Comparison of ENCODE assay signal across 20 mouse cellular contexts in genomic region chr4:86396672-86397288, GRCm38 (mm10).
DNase-seq lines count a peak whose midpoint lies in the region; ATAC-seq and TF ChIP-seq lines count a peak whose summit lies in the region.
"Had no signal": no experiment of that assay in that cellular context is flagged by ENCODE, and none has a peak within 500 bp of the region (broad histone marks: within the 10 kb centered on the region; RNA-seq: fewer than 3 reads in every experiment).

No protein-coding gene starts in this region.

- peak; percentile 29 to 53 for DNase-seq in adrenal gland, adult (ENCODE audit: inconsistent age in 2 of 2, low spot score in 1 of 2)
- no peak for DNase-seq in adrenal gland, postnatal 10 days
- peak; percentile 53 for DNase-seq in heart, embryonic 10.5 days (ENCODE audit: low spot score)
- no peak for DNase-seq in heart, adult 8-10 months (ENCODE audit: low spot score)
- DNase-seq in lung, postnatal 0 days (ENCODE audit: low spot score) = peak; percentile 40
- no peak for DNase-seq in lung, adult 2 months
- DNase-seq in embryo, embryonic 9.5 days (ENCODE audit: extremely low spot score) = no peak
- DNase-seq in gastrocnemius, adult 2 months = no peak
- DNase-seq: cerebellum, adult 11 months; cerebellum, postnatal 10 days; gastrocnemius, postnatal 14 days; thymus, postnatal 14 days had no signal

- H3K36me3 ChIP-seq in heart, embryonic 10.5 days = no peaks in the 10 kb centered on the region
- no peaks in the 10 kb centered on the region for H3K36me3 ChIP-seq in lung, postnatal 0 days (ENCODE audit: insufficient read depth, low read length)
- H3K36me3 ChIP-seq: heart, embryonic 13.5 days; liver, embryonic 12.5 days; lung, embryonic 15.5 days; midbrain, embryonic 10.5 days had no signal

- no peaks in the 10 kb centered on the region for H3K27me3 ChIP-seq in heart, embryonic 10.5 days (ENCODE audit: insufficient read depth, poor library complexity, severe bottlenecking)
- H3K27me3 ChIP-seq in lung, postnatal 0 days (replicated peaks; ENCODE audit: insufficient read depth, low read length) = no peaks in the 10 kb centered on the region
- H3K27me3 ChIP-seq: embryonic facial prominence, embryonic 13.5 days; heart, embryonic 13.5 days; liver, embryonic 12.5 days; lung, embryonic 15.5 days; Patski had no signal

- intact Hi-C loops in gastrocnemius, adult 2 months (cut with DNase I) = no loop called here

- H3K27ac ChIP-seq in heart, embryonic 10.5 days = no peak overlapping the region
- no peak overlapping the region for H3K27ac ChIP-seq in lung, postnatal 0 days (ENCODE audit: low read length)
- H3K27ac ChIP-seq in gastrocnemius, adult 2 months = no peak overlapping the region
- H3K27ac ChIP-seq: embryonic facial prominence, embryonic 13.5 days; liver, embryonic 12.5 days; lung, embryonic 15.5 days; macrophage; midbrain, embryonic 10.5 days had no signal

- no peaks in the 10 kb centered on the region for H3K9me3 ChIP-seq in heart, embryonic 10.5 days
- H3K9me3 ChIP-seq in lung, postnatal 0 days (ENCODE audit: low read length) = no peaks in the 10 kb centered on the region
- H3K9me3 ChIP-seq: embryonic facial prominence, embryonic 13.5 days; heart, embryonic 13.5 days; liver, embryonic 12.5 days; lung, embryonic 15.5 days; midbrain, embryonic 10.5 days had no signal

- no peak overlapping the region for H3K9ac ChIP-seq in lung, postnatal 0 days (replicated peaks; ENCODE audit: low read depth)
- H3K9ac ChIP-seq: embryonic facial prominence, embryonic 13.5 days; heart, embryonic 13.5 days; liver, embryonic 12.5 days; lung, embryonic 15.5 days had no signal

- 76% methylated on average over 7 of the region's 7 CpGs for WGBS in heart, embryonic 10.5 days
- WGBS in lung, postnatal 0 days = 55% methylated on average over 7 of the region's 7 CpGs
- 47% methylated on average over 7 of the region's 7 CpGs for WGBS in lung, adult 2 months

- TF ChIP-seq CTCF in lung, postnatal 0 days (IDR thresholded peaks at IDR 0.05) = no peak
- no peak for TF ChIP-seq CTCF in lung, adult 2 months (IDR thresholded peaks at IDR 0.05; ENCODE audit: insufficient read depth, low read length)
- no peak for TF ChIP-seq CTCF in gastrocnemius, adult 2 months (IDR thresholded peaks at IDR 0.05)

- peak; percentile 59 for ATAC-seq in lung, postnatal 0 days
- ATAC-seq: forebrain, embryonic 14.5 days; liver, embryonic 12.5 days; Patski had no signal

- peak; percentile 47 for TF ChIP-seq EP300 in lung, postnatal 0 days (IDR thresholded peaks at IDR 0.05)

- no peak overlapping the region for H3K4me2 ChIP-seq in lung, postnatal 0 days (replicated peaks; ENCODE audit: low read depth, low read length)
- H3K4me2 ChIP-seq: embryonic facial prominence, embryonic 13.5 days; heart, embryonic 13.5 days; liver, embryonic 12.5 days; lung, embryonic 15.5 days had no signal

- no peaks in the 10 kb centered on the region for H3K4me1 ChIP-seq in heart, embryonic 10.5 days
- H3K4me1 ChIP-seq in lung, postnatal 0 days (ENCODE audit: insufficient read depth, low read depth, low read length) = no peaks in the 10 kb centered on the region
- H3K4me1 ChIP-seq in lung, adult 2 months (ENCODE audit: control insufficient read depth, insufficient read depth, low read length) = no peaks in the 10 kb centered on the region
- H3K4me1 ChIP-seq: embryonic facial prominence, embryonic 13.5 days; liver, embryonic 12.5 days; lung, embryonic 15.5 days; midbrain, embryonic 10.5 days had no signal

- no peak for TF ChIP-seq POLR2A in lung, adult 2 months (IDR thresholded peaks at IDR 0.05; ENCODE audit: borderline replicate concordance, extremely low read depth, low read depth, low read length)

- H3K4me3 ChIP-seq in heart, embryonic 10.5 days = no peak overlapping the region
- no peak overlapping the region for H3K4me3 ChIP-seq in lung, postnatal 0 days (ENCODE audit: low read depth, low read length)
- no peak overlapping the region for H3K4me3 ChIP-seq in lung, adult 2 months (replicated peaks; ENCODE audit: extremely low read depth, low read depth, low read length)
- H3K4me3 ChIP-seq in gastrocnemius, adult 2 months = no peak overlapping the region
- H3K4me3 ChIP-seq: embryonic facial prominence, embryonic 13.5 days; heart, embryonic 13.5 days; liver, embryonic 12.5 days; lung, embryonic 15.5 days; midbrain, embryonic 10.5 days had no signal

Comparison
In these comparisons a context has a peak if more than half of its experiments do, and no peak if none do; other contexts are left out.
1. DNase-seq: peak in adrenal gland, adult (2 of 2), heart, embryonic 10.5 days (single experiment) and lung, postnatal 0 days (single experiment); none in adrenal gland, postnatal 10 days (single experiment), heart, adult 8-10 months (single experiment), lung, adult 2 months (single experiment), embryo, embryonic 9.5 days (single experiment) and gastrocnemius, adult 2 months (single experiment).